Mouse (Mus musculus) G1E (cell line): ENCODE data around the gene Arrb1. TPM values are rescaled to one million over a fixed set of nuclear protein-coding genes. Genes with fewer than 3 reads are reported as not detected.
"Not testable (repeated sequence)": the region's sequence is repeated elsewhere in the genome, so short reads cannot be mapped to it uniquely, and the experiment has no call there.

ENCODE experiments used
- ATAC-seq: 2 replicates; pipeline ENCODE4 v1.8.0; 2016; ENCODE audit warnings: mild to moderate bottlenecking; ENCODE audit not compliant: insufficient number of reproducible peaks, poor library complexity, low FRiP score, severe bottlenecking; ENCODE audit errors: extremely low read depth
- DNase-seq: peaks from one replicate; pipeline ENCODE4 v3.0.0; 2012; ENCODE audit warnings: low spot score
- H3K27me3 ChIP-seq: 2 replicates; pipeline ENCODE4 v1.6.1; 2012; ENCODE audit warnings: mild to moderate bottlenecking, low read length, inconsistent platforms; ENCODE audit not compliant: insufficient read depth
- H3K36me3 ChIP-seq: replicated peaks from 2 replicates; pipeline ENCODE3; 2012; ENCODE audit warnings: mild to moderate bottlenecking, inconsistent platforms
- H3K4me1 ChIP-seq: 2 replicates; pipeline ENCODE4 v1.6.1; 2012; ENCODE audit warnings: low read depth, low read length, inconsistent platforms, mixed read lengths; ENCODE audit not compliant: insufficient read depth
- H3K4me3 ChIP-seq: 2 replicates; pipeline ENCODE4 v1.5.1; 2012; ENCODE audit warnings: low read depth, mild to moderate bottlenecking, inconsistent platforms, low read length, moderate library complexity, mixed read lengths
- H3K9me3 ChIP-seq: replicated peaks from 2 replicates; pipeline ENCODE4 v1.6.1; 2012; ENCODE audit warnings: inconsistent platforms
- CTCF ChIP-seq: IDR thresholded peaks from 2 replicates; pipeline ENCODE4 v1.5.1; 2012; ENCODE audit warnings: low read depth, low read length, inconsistent platforms, mixed read lengths
- GATA1 ChIP-seq: IDR thresholded peaks from 2 replicates; pipeline ENCODE4 v1.6.1; 2012; ENCODE audit warnings: borderline replicate concordance, low read length, inconsistent platforms, mixed read lengths
- GATA2 ChIP-seq: IDR thresholded peaks from 2 replicates; pipeline ENCODE4 v1.6.1; 2012; ENCODE audit warnings: low read depth, low read length, inconsistent platforms, borderline replicate concordance
- POLR2AphosphoS5 ChIP-seq: IDR thresholded peaks from 2 replicates; pipeline ENCODE4 v1.6.1; 2012; ENCODE audit warnings: low read depth, low read length, inconsistent platforms; ENCODE audit not compliant: insufficient replicate concordance
- TAL1 ChIP-seq: conservative IDR thresholded peaks from 2 replicates; pipeline ENCODE4 v1.6.1; 2012; ENCODE audit warnings: low read depth, low read length, inconsistent platforms, mixed read lengths
- polyA plus RNA-seq: library from polyadenylated mRNA; stranded (reverse); fragments of >175 nt; gene quantifications from 2 replicates; pipeline ENCODE4 v1.2.3, GENCODE M21; 2012
- total RNA-seq, 2 experiments: library from RNA; stranded (forward) in 1 of 2; stranded (reverse) in 1 of 2; fragments of 200-1000 nt in 1 of 2; fragments of >200 nt in 1 of 2; fragmentation: Nextera tagmentation in 1 of 2; gene quantifications; 2 replicates each; pipeline ENCODE4 v1.2.3; 2014 to 2017

Gene Arrb1
- total and polyA plus RNA-seq, 3 experiments = 60.6 to 108 (median 84.8) TPM

- Histone ChIP-seq H3K27me3 (no peaks in the 10 kb centered on the region), H3K36me3 (no peaks in the 10 kb centered on the region), H3K9me3 (no peaks in the 10 kb centered on the region), H3K4me3 (no peak overlapping the region), H3K4me1 (peaks cover 7% of the 10 kb centered on the region; the same call in 1 of the 2 replicates)
- TF ChIP-seq POLR2AphosphoS5 (no peak), GATA1 (no peak), CTCF (no peak)
- DNase-seq (no peak), ATAC-seq (no peak)
These were observed 30.7 kb upstream of the Arrb1 start for GRCm38 (mm10) chr7:99504556-99504955.

GRCm38 (mm10) chr7:99508187-99508586 lies 27.1 kb upstream of the Arrb1 start:
- H3K4me3 ChIP-seq, H3K36me3 ChIP-seq, ATAC-seq, H3K27me3 ChIP-seq, H3K9me3 ChIP-seq, DNase-seq: not testable (repeated sequence)
- H3K4me1 ChIP-seq = peaks cover 11% of the 10 kb centered on the region

- Histone ChIP-seq H3K36me3 (no peaks in the 10 kb centered on the region), H3K27me3 (peaks cover 4% of the 10 kb centered on the region; the same call in 1 of the 2 replicates), H3K4me3 (no peak overlapping the region), H3K9me3 (no peaks in the 10 kb centered on the region), H3K4me1 (peaks cover 11% of the 10 kb centered on the region)
- no peak for ATAC-seq
- no peak for DNase-seq
- TF ChIP-seq TAL1 (no peak), GATA2 (no peak), GATA1 (no peak), CTCF (no peak), POLR2AphosphoS5 (no peak)
These were observed 25.2 kb upstream of the Arrb1 start for GRCm38 (mm10) chr7:99510087-99510501.

GRCm38 (mm10) chr7:99516092-99516813 lies 19.0 kb upstream of the Arrb1 start:
- Histone ChIP-seq H3K9me3 (no peaks in the 10 kb centered on the region), H3K36me3 (no peaks in the 10 kb centered on the region), H3K4me3 (no peak overlapping the region), H3K4me1 (peaks cover 12% of the 10 kb centered on the region; the same call in 1 of the 2 replicates), H3K27me3 (0 out of 2 replicates have a peak, but pooled peaks cover under 1% of the 10 kb centered on the region)
- TF ChIP-seq TAL1 (no peak), GATA2 (no peak)
- DNase-seq (no peak), ATAC-seq (no peak)

- DNase-seq (no peak), ATAC-seq (no peak)
- Histone ChIP-seq H3K4me3 (no peak overlapping the region), H3K27me3 (0 out of 2 replicates have a peak, but pooled peaks cover 3% of the 10 kb centered on the region), H3K9me3 (no peaks in the 10 kb centered on the region), H3K4me1 (peaks cover 15% of the 10 kb centered on the region; the same call in 1 of the 2 replicates), H3K36me3 (no peaks in the 10 kb centered on the region)
- no peak for TF ChIP-seq GATA1
- no peak for TF ChIP-seq GATA2
- TF ChIP-seq POLR2AphosphoS5 = no peak
- TF ChIP-seq CTCF = no peak
- TF ChIP-seq TAL1 = no peak
These were observed 18.5 kb upstream of the Arrb1 start for GRCm38 (mm10) chr7:99516814-99517157.

- ATAC-seq = no peak
- peaks cover 15% of the 10 kb centered on the region; the same call in 1 of the 2 replicates for H3K4me1 ChIP-seq
- no peaks in the 10 kb centered on the region for H3K9me3 ChIP-seq
- no peak for DNase-seq
- H3K36me3 ChIP-seq = no peaks in the 10 kb centered on the region
- H3K27me3 ChIP-seq = 0 out of 2 replicates have a peak, but pooled peaks cover 3% of the 10 kb centered on the region
- TF ChIP-seq TAL1 = no peak
- no peak for TF ChIP-seq CTCF
- TF ChIP-seq POLR2AphosphoS5 = no peak
- TF ChIP-seq GATA2 = no peak
- no peak for TF ChIP-seq GATA1
- no peak overlapping the region for H3K4me3 ChIP-seq
These were observed 16.2 kb upstream of the Arrb1 start for GRCm38 (mm10) chr7:99518954-99519644.
